Mouse (Mus musculus): Measurements from ENCODE around the gene Selenom. TPM values are rescaled to one million over a fixed set of nuclear protein-coding genes. Genes with fewer than 3 reads are reported as not detected.

The Selenom gene
- polyA plus RNA-seq, 1 experiment: 344 TPM

DNA sequence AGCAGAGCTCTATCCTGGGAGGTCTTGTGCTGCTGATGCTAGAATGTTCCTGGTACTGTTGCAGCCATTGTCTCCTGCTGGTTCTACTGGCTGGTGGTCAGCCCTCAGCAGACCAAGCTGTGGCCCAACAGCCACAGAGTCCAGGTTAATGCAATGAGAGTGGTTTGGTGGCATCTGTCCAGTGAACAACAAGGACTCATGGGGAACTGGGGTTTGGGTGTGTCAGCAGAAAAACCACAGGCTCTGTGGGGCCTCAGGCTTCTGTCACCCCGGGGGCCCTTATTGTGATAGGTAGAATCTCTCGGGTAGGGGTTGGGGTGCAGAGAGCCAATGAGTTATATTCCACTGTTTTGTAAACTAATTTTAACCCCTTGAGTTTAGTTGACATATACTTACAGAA, 4.2 kb upstream of the Selenom start:
- DNase-seq (ENCODE audit: extremely low spot score in 1 of 2, low spot score in 1 of 2): no peak

GRCm38 (mm10) chr11:3513291-3513690, 1.2 kb upstream of the Selenom start:
- no peak for DNase-seq (ENCODE audit: extremely low spot score in 1 of 2, low spot score in 1 of 2)

DNA sequence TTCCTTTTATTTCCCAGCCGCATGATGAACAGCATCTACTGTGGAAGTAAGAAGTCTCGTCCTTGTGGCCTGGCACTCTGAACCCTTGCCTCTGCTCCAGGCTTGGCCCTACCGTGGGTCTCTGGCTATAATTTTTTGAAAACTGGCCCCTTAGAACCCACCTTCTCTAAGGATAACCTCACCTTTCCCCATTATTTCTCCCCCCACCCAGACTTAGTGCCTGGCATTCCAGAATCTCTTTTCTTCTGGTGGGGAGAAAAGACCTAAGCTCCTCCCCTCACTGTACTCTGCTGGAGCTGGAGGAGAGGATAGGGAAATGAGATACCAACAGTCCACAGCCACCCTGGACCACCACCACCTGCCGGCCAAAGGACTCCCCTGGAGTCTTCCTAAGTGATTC, 732 bp downstream of the Selenom start:
- DNase-seq (ENCODE audit: extremely low spot score in 1 of 2, low spot score in 1 of 2): no peak

DNA sequence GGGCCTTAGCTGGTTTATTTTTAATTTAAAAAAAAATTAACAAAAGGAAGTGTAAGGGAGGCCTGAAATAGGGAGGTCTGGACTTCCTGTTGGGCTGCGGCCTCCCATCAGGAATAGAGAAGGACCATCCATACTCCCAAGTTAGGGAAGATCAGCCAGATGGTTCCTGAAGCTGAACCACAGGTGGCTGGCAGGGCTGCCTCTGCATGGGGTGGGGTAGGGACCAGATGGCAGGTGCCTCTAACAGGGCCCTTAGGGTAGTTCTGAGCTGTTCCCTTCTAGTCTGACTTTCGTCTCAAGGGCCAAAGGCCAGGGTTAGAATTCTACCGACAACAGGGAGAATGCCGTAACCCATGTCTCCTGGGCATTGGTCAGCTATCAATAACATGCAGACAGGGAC, 1.2 kb downstream of the Selenom start:
- no peak for DNase-seq (ENCODE audit: extremely low spot score in 1 of 2, low spot score in 1 of 2)

- DNase-seq (ENCODE audit: extremely low spot score in 1 of 2, low spot score in 1 of 2): no peak
Measured at GRCm38 (mm10) chr11:3516121-3516520, 1.6 kb downstream of the Selenom start.

GRCm38 (mm10) chr11:3516859-3517845, 2.7 kb downstream of the Selenom start:
- DNase-seq (ENCODE audit: extremely low spot score in 1 of 2, low spot score in 1 of 2): no peak

- no peak for DNase-seq (ENCODE audit: extremely low spot score in 1 of 2, low spot score in 1 of 2)
Measured at GRCm38 (mm10) chr11:3517846-3518732, 3.6 kb downstream of the Selenom start.

- no peak for DNase-seq (ENCODE audit: extremely low spot score in 1 of 2, low spot score in 1 of 2)
Measured at GRCm38 (mm10) chr11:3519051-3519726, 4.7 kb downstream of the Selenom start.

GRCm38 (mm10) chr11:3519756-3520398, 5.4 kb downstream of the Selenom start:
- DNase-seq (ENCODE audit: extremely low spot score in 1 of 2, low spot score in 1 of 2): no peak

DNA sequence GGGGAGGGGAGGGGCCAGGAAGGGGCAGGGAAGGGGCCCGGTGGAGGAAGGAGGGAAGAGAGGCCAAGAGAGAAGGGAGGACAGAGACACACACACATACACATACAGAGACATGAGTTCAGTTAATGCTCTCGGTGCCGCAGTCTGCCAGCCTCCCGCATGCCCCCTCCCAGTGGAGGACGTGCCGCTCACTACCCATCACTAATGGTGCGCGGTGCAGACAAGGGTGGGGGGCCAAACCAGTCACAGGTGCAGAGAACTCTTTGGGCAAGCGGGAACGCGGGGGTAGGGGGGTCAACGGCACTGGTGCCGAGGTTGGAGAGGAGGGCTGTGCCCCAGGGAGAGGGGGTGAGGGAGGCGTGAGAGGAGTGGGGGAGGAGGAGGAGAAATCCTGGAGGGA, 6.4 kb downstream of the Selenom start:
- no peak for DNase-seq (ENCODE audit: extremely low spot score in 1 of 2, low spot score in 1 of 2)

DNA sequence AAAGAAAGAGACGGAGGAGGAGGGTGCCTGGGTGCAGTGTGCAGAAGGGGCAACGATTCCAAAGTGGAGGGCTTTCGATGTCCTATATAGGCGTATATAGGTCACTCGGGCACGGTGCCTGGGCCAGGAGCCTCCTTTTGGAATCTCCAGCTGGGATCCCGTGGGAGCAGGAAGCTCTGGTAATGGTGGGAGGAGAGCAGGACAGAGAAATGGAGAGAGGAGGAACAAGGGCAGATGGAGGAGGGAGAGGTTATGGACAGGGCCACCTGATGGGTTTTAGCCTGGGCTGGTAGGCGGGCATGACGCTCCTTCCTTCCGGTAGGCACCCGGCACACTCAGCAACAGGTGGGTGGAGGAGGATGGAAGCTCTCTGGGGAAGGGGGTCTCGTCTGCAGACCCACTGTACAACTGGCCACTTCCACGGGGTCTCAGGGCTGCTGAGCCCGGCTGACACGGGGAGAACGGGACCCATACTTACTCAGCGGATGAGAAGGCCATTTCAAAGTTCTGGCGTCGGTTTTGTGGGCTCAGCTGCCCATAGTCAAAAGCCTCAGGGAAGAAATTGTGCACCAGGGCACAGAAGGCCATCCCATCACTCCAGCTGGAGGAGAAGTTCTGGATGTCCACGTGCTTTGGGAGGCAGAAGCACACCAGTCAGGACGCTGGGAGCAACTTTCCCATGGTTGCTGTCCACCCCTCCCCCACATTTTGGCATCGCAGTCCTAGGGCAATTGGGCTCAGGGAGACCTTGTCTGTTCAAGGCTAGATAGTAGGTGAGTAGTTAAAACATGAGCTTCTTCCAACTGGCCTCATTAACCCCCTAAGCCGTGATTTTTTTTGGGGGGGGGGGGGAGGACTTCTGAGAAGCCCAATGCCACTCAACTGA, 7.1 kb downstream of the Selenom start:
- no peak for DNase-seq (ENCODE audit: extremely low spot score in 1 of 2, low spot score in 1 of 2)

DNA sequence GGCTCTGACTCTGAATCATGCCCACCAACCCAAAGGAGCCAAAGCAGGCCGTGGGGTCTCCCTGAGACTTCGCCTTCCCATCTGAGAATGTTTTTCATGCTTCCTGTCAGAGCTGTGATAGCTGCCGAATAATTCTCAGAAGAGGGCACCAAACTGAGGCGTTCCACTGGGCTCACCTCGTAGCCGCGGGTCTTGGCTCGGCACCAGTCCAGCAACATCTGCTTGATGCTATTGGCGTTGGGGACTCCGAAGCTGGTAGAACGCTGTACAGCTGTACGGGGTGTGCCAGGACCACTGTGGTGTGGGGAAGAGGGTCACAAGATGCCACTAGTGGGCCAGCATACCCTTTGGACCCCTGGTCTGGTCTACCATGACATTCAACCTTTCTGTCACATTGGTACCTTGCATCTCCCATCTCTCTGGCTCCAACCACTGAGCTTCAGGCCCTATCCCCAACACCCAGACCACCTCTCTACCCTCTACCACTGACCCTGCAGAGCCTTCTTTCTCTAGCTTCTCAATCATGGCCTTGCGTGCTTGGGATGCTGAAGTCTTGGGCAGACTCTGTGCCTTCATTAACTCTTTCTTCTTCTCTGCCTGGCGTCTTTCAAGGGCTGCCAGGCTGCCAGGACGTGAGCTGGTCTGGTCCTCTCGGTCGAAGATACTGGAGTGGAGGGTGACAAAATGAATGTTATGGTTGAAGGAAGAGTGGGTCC, 8.0 kb downstream of the Selenom start:
- no peak for DNase-seq (ENCODE audit: extremely low spot score in 1 of 2, low spot score in 1 of 2)

DNA sequence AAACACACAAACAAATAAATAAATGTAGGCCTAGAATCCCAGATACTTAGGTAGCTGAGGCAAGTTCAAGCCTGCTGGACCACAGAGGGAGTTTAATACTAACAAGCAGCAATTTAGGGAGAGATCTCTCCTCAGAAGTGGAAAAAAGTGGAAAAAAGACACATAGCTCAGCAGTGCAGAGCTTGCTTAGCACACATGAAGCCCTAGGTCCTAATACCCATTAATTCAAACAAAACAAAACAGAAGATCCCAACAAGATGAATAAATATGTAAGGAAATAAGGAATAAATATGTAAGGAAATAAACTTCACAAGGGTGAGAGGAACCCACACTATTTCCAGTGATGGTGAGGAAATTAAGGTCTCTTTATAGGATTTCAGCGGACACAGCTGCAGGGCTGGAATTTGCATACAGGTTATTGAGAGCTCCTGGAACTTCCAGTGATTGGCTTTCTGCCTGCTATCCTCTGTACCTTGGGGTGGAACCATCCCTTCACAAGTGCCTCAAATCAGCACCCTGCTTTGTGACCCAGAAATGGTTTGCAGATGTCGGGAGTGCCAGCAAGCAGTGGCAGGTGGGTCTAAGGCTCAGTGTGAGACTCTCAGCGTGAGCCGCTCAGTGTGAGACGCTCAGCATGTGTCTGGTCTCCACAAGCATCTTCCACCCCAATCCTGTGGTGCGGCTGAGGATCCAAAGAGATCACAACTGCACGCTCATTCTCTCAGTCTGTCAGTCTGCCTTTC, 9.5 kb downstream of the Selenom start:
- no peak for DNase-seq (ENCODE audit: extremely low spot score in 1 of 2, low spot score in 1 of 2)

- DNase-seq (ENCODE audit: extremely low spot score in 1 of 2, low spot score in 1 of 2): no peak
Measured at GRCm38 (mm10) chr11:3525560-3525959, 11.1 kb downstream of the Selenom start.

GRCm38 (mm10) chr11:3526207-3526606, 11.7 kb downstream of the Selenom start:
- no peak for DNase-seq (ENCODE audit: extremely low spot score in 1 of 2, low spot score in 1 of 2)

GRCm38 (mm10) chr11:3526979-3527738, 12.7 kb downstream of the Selenom start:
- DNase-seq (ENCODE audit: extremely low spot score in 1 of 2, low spot score in 1 of 2): no peak

DNA sequence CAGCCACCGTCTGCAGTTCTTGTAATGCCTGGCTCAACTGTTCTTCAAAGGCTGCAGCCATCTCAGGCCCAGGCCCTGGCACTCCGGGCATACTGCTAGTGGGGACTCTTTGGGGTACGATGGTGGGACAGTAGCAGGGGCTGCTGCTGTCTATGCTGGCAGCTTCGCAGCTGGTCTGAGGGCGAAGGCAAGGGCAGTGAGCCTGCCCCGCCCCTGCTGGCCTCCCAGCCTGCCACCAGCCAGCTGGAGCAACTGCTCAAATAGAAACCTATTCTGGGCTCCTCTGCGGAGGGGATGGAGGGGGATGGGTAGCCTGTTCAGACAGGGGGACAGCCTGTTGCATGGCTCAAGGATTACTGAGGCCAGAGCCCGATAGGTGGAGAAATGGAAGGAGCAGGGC, 13.3 kb downstream of the Selenom start:
- no peak for DNase-seq (ENCODE audit: extremely low spot score in 1 of 2, low spot score in 1 of 2)

Data from frontal cortex, adult 2 months (tissue).